Mouse (Mus musculus) layer of hippocampus, adult 11-12 months (tissue): Measurements from ENCODE around the gene Ddr1.
A peak's percentile ranks its signal among the peaks of the same experiment; 100 is the strongest.
"Not testable (repeated sequence)": the region's sequence is repeated elsewhere in the genome, so short reads cannot be mapped to it uniquely, and the experiment has no call there.

Source experiments
- DNase-seq: peaks from one replicate; pipeline ENCODE4 v3.0.0; 2022; ENCODE audit warnings: low spot score

The Ddr1 gene

GRCm38 (mm10) chr17:35704621-35705464, at the start of gene Ddr1:
Ddr1 (minus strand) TSS chr17:35704621.
- peak; percentile 52 for DNase-seq

GRCm38 (mm10) chr17:35753668-35754067, 49.2 kb upstream of the Ddr1 start:
- no peak for DNase-seq

GRCm38 (mm10) chr17:35752221-35752811, 47.9 kb upstream of the Ddr1 start:
- peak; percentile 63 for DNase-seq

GRCm38 (mm10) chr17:35749685-35750084, 45.3 kb upstream of the Ddr1 start:
- DNase-seq, result no peak

- no peak for DNase-seq
Observed at GRCm38 (mm10) chr17:35744361-35744760, 39.9 kb upstream of the Ddr1 start.

DNA sequence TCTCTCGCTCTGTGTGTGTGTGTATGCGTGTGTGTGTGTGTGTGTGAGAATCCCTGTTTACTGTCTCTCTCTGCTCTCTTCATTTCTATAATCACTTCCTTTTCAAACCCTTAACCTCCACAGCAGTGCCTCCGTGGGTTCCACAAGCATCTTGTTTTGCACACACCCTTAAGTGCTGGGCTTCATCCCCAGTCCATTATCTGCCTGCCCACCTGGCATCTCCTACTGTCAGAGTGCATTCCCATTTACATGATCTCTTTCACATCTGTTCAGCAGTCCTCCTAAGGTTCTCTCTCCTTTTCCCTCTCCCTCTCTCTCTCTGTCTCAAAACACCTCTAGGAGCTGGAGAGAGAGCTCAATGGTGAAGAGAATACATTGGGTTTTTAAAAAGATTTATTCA, 38.5 kb upstream of the Ddr1 start:
- no peak for DNase-seq

DNA sequence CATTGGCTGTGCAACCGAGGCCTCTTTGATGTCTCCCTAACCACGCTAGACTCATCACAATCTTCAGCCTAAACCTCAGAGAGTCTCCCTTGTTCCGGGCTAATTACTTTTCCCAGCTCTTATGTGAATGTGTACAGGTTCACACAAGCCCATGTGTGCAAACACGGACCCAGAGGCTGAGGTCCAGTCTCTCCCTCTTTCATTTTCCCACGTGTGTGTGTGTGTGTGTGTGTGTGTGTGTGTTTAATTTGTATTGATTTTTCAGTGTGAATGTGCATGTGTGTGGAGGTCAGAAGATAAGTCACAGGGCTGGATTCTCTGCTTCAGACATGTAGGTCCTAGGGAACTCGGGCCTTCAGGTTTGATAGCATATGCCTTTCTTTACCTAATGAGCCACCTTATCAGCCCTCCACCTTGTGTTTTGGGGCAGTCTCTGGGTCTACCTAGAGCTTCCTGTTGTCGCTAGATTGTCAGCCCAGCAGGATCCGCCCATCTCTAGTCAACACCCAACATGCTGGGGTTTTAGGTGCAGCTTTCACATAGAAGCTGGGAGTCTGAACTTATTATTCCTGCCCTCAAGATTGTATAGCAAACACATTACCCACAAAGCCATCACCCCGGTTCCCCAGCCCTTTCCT, 37.3 kb upstream of the Ddr1 start:
- DNase-seq, result no peak

DNA sequence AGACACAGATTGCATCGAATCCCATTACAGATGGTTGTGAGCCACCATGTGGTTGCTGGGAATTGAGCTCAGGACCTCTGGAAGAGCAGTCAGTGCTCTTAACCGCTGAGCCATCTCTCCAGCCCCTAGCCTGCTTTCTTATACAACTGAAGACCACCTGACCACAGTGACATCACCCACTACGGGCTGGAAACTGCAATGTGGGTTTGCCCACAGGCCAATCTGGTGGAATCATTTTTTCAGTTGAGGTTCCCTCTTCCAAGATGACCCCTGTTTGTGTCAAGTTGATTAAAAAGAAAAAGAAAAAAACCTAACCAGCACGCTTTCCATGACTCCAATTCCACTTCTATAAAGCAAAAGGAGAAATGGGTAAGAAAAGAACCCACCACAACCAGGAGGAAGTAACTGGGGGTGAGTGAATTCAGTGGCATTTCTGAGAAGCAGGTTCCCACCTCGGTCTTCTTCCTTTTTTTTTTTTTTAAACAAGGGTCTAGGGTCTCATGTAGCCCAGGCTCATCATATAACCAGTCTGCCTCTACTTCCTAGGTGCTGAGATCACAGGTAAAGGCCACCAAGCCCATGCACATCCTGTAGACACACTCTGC, 36.0 kb upstream of the Ddr1 start:
- no peak for DNase-seq

DNA sequence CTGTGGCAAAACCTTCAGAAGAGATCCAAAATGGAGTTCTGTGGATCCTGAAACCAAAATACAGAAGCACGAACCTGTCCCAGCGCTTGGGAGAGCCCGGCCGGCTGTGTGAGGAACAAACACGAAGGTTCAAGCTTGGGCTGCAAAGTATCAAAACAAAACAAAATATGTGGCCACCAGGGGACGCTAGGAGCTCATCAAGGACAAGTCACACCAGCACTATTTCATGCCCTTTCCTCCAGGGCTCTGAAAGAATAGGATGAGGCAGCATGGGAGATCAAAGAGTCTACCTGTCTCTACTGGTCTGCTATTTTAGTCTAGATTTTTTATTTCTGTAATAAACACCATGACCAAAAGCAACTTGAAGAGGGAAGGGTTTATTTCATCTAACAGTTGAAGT, 35.3 kb upstream of the Ddr1 start:
- DNase-seq, result peak; percentile 98

- peak; percentile 84 for DNase-seq
Observed at GRCm38 (mm10) chr17:35737743-35738142, 33.3 kb upstream of the Ddr1 start.

DNA sequence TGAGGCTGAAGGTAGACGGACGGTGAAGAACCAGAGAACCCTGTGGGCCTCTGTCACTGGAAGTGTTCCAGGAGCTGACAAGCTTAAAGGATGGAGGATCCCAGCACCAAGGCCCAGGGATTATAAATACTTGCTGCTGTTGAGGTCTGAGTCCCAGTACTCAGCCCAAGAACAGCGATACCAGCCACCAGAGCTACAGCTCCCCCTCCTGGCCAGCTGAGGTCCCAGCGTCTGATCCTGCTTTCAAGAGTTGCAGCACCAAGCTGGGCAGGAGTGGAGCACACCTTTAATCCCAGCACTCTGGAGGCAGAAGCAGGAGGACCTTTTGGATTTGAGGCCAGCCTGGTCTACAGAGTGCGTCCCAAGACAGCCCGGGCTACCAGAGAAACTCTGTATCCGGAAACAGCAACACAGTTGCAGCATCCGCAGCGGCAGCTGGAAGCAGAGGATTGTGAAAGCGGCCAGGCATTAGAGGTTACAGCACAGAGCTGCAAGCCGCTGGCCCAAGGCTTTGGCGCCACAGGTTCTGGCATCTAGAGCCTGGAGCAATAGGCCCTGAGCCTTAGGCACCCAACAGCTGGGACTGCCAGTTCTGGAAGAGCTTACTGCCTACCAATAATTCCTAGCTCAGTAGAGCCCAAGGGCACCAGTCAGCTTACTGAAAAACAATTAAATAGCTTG, 32.0 kb upstream of the Ddr1 start:
- DNase-seq, result peak; percentile 82

- no peak for DNase-seq
Observed at GRCm38 (mm10) chr17:35734478-35734877, 30.1 kb upstream of the Ddr1 start.

GRCm38 (mm10) chr17:35733398-35733797, 29.0 kb upstream of the Ddr1 start:
- no peak for DNase-seq

GRCm38 (mm10) chr17:35731431-35732145, 27.2 kb upstream of the Ddr1 start:
- no peak for DNase-seq

GRCm38 (mm10) chr17:35730112-35730511, 25.7 kb upstream of the Ddr1 start:
- not testable (repeated sequence) for DNase-seq

DNA sequence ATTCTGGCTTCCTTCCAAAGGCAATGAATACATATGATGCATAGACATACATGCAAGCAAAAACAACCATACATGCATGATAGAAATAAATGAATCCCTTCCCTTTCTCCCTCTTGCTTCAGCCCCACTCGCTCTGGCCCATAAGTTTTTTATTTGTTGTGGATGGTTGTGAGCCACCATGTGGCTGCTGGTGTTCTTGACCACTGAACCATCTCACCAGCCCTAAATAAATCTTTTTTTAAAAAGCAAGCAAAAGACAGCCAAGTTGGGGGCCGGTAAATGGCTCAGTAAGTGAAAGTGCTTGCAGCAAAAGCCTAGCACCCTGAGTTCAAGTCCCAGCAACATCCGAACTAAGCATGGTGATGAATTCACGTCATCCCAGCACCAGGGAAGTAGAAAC, 24.4 kb upstream of the Ddr1 start:
- no peak for DNase-seq

DNA sequence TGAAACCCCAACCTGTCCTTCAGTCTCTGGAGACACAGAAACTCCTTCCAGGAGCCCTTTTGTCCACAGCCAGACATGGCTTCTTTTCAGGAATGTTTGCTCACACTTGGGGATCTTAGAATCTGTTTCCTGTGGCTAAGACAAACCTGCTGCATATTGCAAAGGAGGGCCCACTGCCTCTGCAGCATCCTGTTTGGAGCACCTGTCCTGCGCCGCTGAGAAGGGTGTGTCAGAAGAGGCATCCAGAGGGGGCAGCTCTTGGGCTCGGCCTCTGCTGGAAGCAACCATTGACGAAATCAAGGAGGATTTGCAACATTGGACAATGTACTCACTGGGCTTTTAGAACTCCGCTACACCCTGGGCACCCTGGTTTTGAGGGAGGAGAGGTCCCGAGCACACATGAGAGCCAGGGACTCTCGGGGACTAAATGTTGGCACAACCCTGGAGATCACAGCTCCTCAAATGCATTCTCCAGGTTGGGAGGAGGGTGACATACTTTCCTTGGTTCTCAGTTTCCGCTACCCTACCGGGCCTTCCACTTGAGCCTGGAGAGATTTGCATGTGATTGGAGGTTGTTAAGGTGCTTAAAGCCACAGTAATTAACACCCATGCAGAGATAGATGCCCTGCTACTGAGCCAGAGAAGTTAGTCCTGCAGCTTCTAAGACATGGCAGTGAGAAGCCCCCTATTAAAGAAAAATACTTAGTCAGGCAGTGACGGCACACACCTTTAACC, 23.2 kb upstream of the Ddr1 start:
- no peak for DNase-seq

GRCm38 (mm10) chr17:35727028-35727427, 22.6 kb upstream of the Ddr1 start:
- no peak for DNase-seq

- peak; percentile 94 for DNase-seq
Observed at GRCm38 (mm10) chr17:35725286-35726232, 21.1 kb upstream of the Ddr1 start.

DNA sequence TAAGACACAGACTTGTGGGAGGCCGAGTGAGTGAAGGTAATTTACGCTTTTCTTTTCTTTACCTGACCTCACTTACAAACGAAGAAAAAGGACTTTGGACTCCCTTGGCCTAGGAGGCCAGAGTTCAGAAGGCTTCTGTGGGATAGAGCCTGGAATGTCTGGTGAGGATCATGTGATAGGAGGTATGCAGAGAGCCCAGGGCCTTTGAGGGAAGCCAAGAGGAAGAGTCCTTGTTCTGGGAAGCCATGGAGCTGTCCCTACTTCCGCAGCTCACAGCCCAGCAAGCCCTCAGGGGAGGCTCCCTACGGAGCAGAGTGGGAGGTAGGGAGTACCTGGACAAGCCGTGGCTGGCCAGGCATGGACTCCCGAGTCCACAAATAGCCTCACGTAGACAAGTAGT, 17.3 kb upstream of the Ddr1 start:
- DNase-seq, result no peak
